Mouse (Mus musculus) liver, adult 2 months (tissue): ENCODE measurements around the gene Timm50. TPM values are rescaled to one million over a fixed set of nuclear protein-coding genes. Genes with fewer than 3 reads are reported as not detected.

Experiments
- DNase-seq: peaks from one replicate; pipeline ENCODE4 v3.0.0-alpha.2; 2011; ENCODE audit warnings: low read depth, low spot score; ENCODE audit errors: extremely low read depth
- H3K27ac ChIP-seq: fragments of 200-500 bp; replicated peaks from 2 replicates; pipeline ENCODE4 v1.5.1; 2012; ENCODE audit warnings: low read depth, mild to moderate bottlenecking, control low read depth, inconsistent platforms, low read length; ENCODE audit not compliant: insufficient read depth
- H3K27me3 ChIP-seq: fragments of 200-500 bp; 2 replicates; pipeline ENCODE4 v1.6.1; 2012; ENCODE audit warnings: mild to moderate bottlenecking, moderate library complexity, low read length, inconsistent platforms; ENCODE audit not compliant: control insufficient read depth, insufficient read depth
- H3K36me3 ChIP-seq: fragments of 200-500 bp; 2 replicates; pipeline ENCODE4 v1.6.1; 2012; ENCODE audit warnings: low read length, inconsistent platforms; ENCODE audit not compliant: control insufficient read depth, insufficient read depth
- H3K4me1 ChIP-seq: fragments of 200-500 bp; 2 replicates; pipeline ENCODE4 v1.6.1; 2011; ENCODE audit warnings: low read length; ENCODE audit not compliant: control insufficient read depth, insufficient read depth
- H3K4me3 ChIP-seq: fragments of 200-500 bp; 2 replicates; pipeline ENCODE4 v1.5.1; 2011; ENCODE audit warnings: low read depth, mild to moderate bottlenecking, control low read depth, low read length, moderate library complexity; ENCODE audit not compliant: insufficient read depth
- H3K79me2 ChIP-seq: fragments of 200-500 bp; 2 replicates; pipeline ENCODE4 v1.6.1; 2012; ENCODE audit warnings: inconsistent platforms, mild to moderate bottlenecking, low read length, moderate library complexity; ENCODE audit not compliant: control insufficient read depth, insufficient read depth
- H3K9ac ChIP-seq: fragments of 200-500 bp; 2 replicates; pipeline ENCODE4 v1.6.1; 2012; ENCODE audit warnings: low read depth, mild to moderate bottlenecking, control low read depth, inconsistent platforms, low read length
- CTCF ChIP-seq: fragments of 200-500 bp; IDR thresholded peaks from 2 replicates; pipeline ENCODE4 v1.5.1; 2011; ENCODE audit warnings: low read depth, low read length, control low read depth
- POLR2A ChIP-seq: fragments of 200-500 bp; IDR thresholded peaks from 2 replicates; pipeline ENCODE4 v1.6.1; 2011; ENCODE audit warnings: low read length, control low read depth; ENCODE audit not compliant: insufficient read depth; ENCODE audit errors: extremely low read depth
- WGBS: fragments of 180-500 bp; shearing (Covaris S2); methylation state at CpG from one replicate; pipeline ENCODE4 v1.1.7; 2018; 5-methylcytosine and 5-hydroxymethylcytosine counted together
- polyA plus RNA-seq: library from polyadenylated mRNA; depleted of rRNA; stranded (reverse); fragments of >200 nt; gene quantifications from 2 replicates; pipeline ENCODE4 v1.2.3, GENCODE M21; 2012
- total RNA-seq: library from RNA; depleted of rRNA; stranded (reverse); fragments of >200 nt; gene quantifications from 2 replicates; pipeline ENCODE4 v1.2.3, GENCODE M21; 2014

Gene Timm50
- total and polyA plus RNA-seq, 2 experiments = 22.6 to 52.6 TPM

GRCm38 (mm10) chr7:28321974-28322720, 10.3 kb upstream of the Timm50 start:
- H3K36me3 ChIP-seq = peaks cover 66% of the 10 kb centered on the region
- no peak for TF ChIP-seq POLR2A
- TF ChIP-seq CTCF = no peak
- peak; percentile 58 for DNase-seq
- 57% methylated on average over 15 of the region's 15 CpGs for WGBS
- no peak overlapping the region for H3K9ac ChIP-seq
- H3K4me1 ChIP-seq = no peaks in the 10 kb centered on the region
- no peaks in the 10 kb centered on the region for H3K27me3 ChIP-seq
- no peak overlapping the region for H3K27ac ChIP-seq
- no peaks in the 10 kb centered on the region for H3K79me2 ChIP-seq
- H3K4me3 ChIP-seq = no peak overlapping the region

GRCm38 (mm10) chr7:28318714-28319113, 6.8 kb upstream of the Timm50 start:
- 94% methylated on average over 17 of the region's 17 CpGs for WGBS

GRCm38 (mm10) chr7:28318036-28318435, 6.2 kb upstream of the Timm50 start:
- H3K27me3 ChIP-seq = no peaks in the 10 kb centered on the region
- WGBS = 89% methylated on average over 3 of the region's 3 CpGs

More at GRCm38 (mm10) chr7:28318714-28319113, 6.8 kb upstream of the Timm50 start:
- Histone ChIP-seq H3K36me3 (peaks cover 62% of the 10 kb centered on the region), H3K4me3 (no peak overlapping the region), H3K27me3 (no peaks in the 10 kb centered on the region), H3K9ac (no peak overlapping the region), H3K27ac (no peak overlapping the region), H3K79me2 (no peaks in the 10 kb centered on the region), H3K4me1 (no peaks in the 10 kb centered on the region)
- no peak for DNase-seq
- TF ChIP-seq POLR2A = no peak
- TF ChIP-seq CTCF = no peak

GRCm38 (mm10) chr7:28311151-28311925, 534 bp downstream of the Timm50 start:
- peaks cover 15% of the 10 kb centered on the region for H3K36me3 ChIP-seq
- H3K9ac ChIP-seq = peak overlapping the region; percentile 77
- H3K4me1 ChIP-seq = peaks cover 4% of the 10 kb centered on the region
- no peak overlapping the region for H3K27ac ChIP-seq
- H3K27me3 ChIP-seq = no peaks in the 10 kb centered on the region
- no peaks in the 10 kb centered on the region for H3K79me2 ChIP-seq
- peak; percentile 14 for DNase-seq
- peak overlapping the region; percentile 69 for H3K4me3 ChIP-seq
- 5% methylated on average over 35 of the region's 35 CpGs for WGBS
- TF ChIP-seq POLR2A (no peak), CTCF (no peak)

More at GRCm38 (mm10) chr7:28318036-28318435, 6.2 kb upstream of the Timm50 start:
- H3K9ac ChIP-seq = no peak overlapping the region
- H3K36me3 ChIP-seq = peaks cover 55% of the 10 kb centered on the region
- no peak overlapping the region for H3K4me3 ChIP-seq
- no peak for TF ChIP-seq POLR2A
- no peak for TF ChIP-seq CTCF
- no peak overlapping the region for H3K27ac ChIP-seq
- H3K79me2 ChIP-seq = no peaks in the 10 kb centered on the region
- H3K4me1 ChIP-seq = no peaks in the 10 kb centered on the region
- DNase-seq = no peak

GRCm38 (mm10) chr7:28309737-28310136, 2.1 kb downstream of the Timm50 start:
- Histone ChIP-seq H3K27ac (no peak overlapping the region), H3K79me2 (no peaks in the 10 kb centered on the region), H3K27me3 (no peaks in the 10 kb centered on the region), H3K4me1 (peaks cover 4% of the 10 kb centered on the region), H3K36me3 (peaks cover 6% of the 10 kb centered on the region; the same call in 1 of the 2 replicates), H3K9ac (no peak overlapping the region), H3K4me3 (no peak overlapping the region)
- 87% methylated on average over 9 of the region's 9 CpGs for WGBS
- TF ChIP-seq CTCF (no peak), POLR2A (no peak)
- DNase-seq = no peak
